Mouse (Mus musculus): ENCODE measurements around the gene Zfp940. TPM values are rescaled to one million over a fixed set of nuclear protein-coding genes. Genes with fewer than 3 reads are reported as not detected.
A peak's percentile ranks its signal among the peaks of the same experiment; 100 is the strongest.

The Zfp940 gene
- polyA plus RNA-seq, 1 experiment from 2014 or later, result 8.7 TPM

GRCm38 (mm10) chr7:29783871-29784551 is 69.5 kb downstream of the Zfp940 start, which contains the start of gene Zfp30:
TSS of gene Zfp30 (plus strand) at chr7:29783998.
- peaks cover 13% of the 10 kb centered on the region for H3K4me1 ChIP-seq
- peak within 1 kb of the TSS; percentile 82 for H3K4me3 ChIP-seq
- under 1% methylated on average over 45 of the region's 45 CpGs for WGBS
- peak; percentile 91 for DNase-seq (ENCODE audit: low spot score)
- peak within 1 kb of the TSS; percentile 88 for H3K27ac ChIP-seq
- no peaks in the 10 kb centered on the region for H3K9me3 ChIP-seq (replicated peaks)
- H3K36me3 ChIP-seq, result peaks cover 30% of the 10 kb centered on the region
- H3K27me3 ChIP-seq (ENCODE audit: low read depth, poor library complexity, severe bottlenecking), result no peaks in the 10 kb centered on the region

Other genes starting within 250 kb of the Zfp940 start
- gene Catsperg2, start 126.6 kb downstream of the Zfp940 start, polyA plus RNA-seq (2016; fragmentation: Nextera tagmentation; extraction: Ambion mirVana), result 0.10 TPM in 1 of 2 replicates, not detected in the other
- gene Zfp84, start 85.1 kb downstream of the Zfp940 start, polyA plus RNA-seq (2016; fragmentation: Nextera tagmentation; extraction: Ambion mirVana), result 8.7 and 12.4 TPM in 2 replicates
- 5.2 and 7.1 TPM in 2 replicates for gene Zfp30, start 69.7 kb downstream of the Zfp940 start, polyA plus RNA-seq (2016; fragmentation: Nextera tagmentation; extraction: Ambion mirVana)
- gene Zfp790, start 37.6 kb downstream of the Zfp940 start, polyA plus RNA-seq (2016; fragmentation: Nextera tagmentation; extraction: Ambion mirVana), result 15.2 and 16.7 TPM in 2 replicates
- 7.2 and 10.6 TPM in 2 replicates for gene Zfp420, start 6.3 kb upstream of the Zfp940 start, polyA plus RNA-seq (2016; fragmentation: Nextera tagmentation; extraction: Ambion mirVana)
- gene Zfp27, start 52.9 kb upstream of the Zfp940 start, polyA plus RNA-seq (2016; fragmentation: Nextera tagmentation; extraction: Ambion mirVana), result 10.4 and 11.9 TPM in 2 replicates
- gene Zfp383, start 54.6 kb upstream of the Zfp940 start, polyA plus RNA-seq (2016; fragmentation: Nextera tagmentation; extraction: Ambion mirVana), result 3.4 and 4.7 TPM in 2 replicates
- gene Zfp74, start 100.4 kb upstream of the Zfp940 start, polyA plus RNA-seq (2016; fragmentation: Nextera tagmentation; extraction: Ambion mirVana), result 11.5 and 15.9 TPM in 2 replicates
- 35.6 and 37.3 TPM in 2 replicates for gene Zfp568, start 130.3 kb upstream of the Zfp940 start, polyA plus RNA-seq (2016; fragmentation: Nextera tagmentation; extraction: Ambion mirVana)
- 2.5 and 3.6 TPM in 2 replicates for gene Zfp14, start 197.7 kb upstream of the Zfp940 start, polyA plus RNA-seq (2016; fragmentation: Nextera tagmentation; extraction: Ambion mirVana)
- 4.4 and 5.3 TPM in 2 replicates for gene Zfp82, start 219.2 kb upstream of the Zfp940 start, polyA plus RNA-seq (2016; fragmentation: Nextera tagmentation; extraction: Ambion mirVana)
- gene Gm26920, start 236.7 kb upstream of the Zfp940 start, polyA plus RNA-seq (2016; fragmentation: Nextera tagmentation; extraction: Ambion mirVana), result 2.4 and 3.3 TPM in 2 replicates
- gene Zfp566, start 236.9 kb upstream of the Zfp940 start, polyA plus RNA-seq (2016; fragmentation: Nextera tagmentation; extraction: Ambion mirVana), result 20.5 and 23.6 TPM in 2 replicates
- gene Zfp260, start 241.1 kb upstream of the Zfp940 start, polyA plus RNA-seq (2016; fragmentation: Nextera tagmentation; extraction: Ambion mirVana), result 107 and 129 TPM in 2 replicates